Mouse (Mus musculus) CH12.LX (cell line): ENCODE results near the gene Dclk3. TPM values are rescaled to one million over a fixed set of nuclear protein-coding genes. Genes with fewer than 3 reads are reported as not detected.

Experiments used
- DNase-seq: peaks from one replicate; pipeline ENCODE4 v3.0.0-alpha.2; 2013; ENCODE audit errors: extremely low read depth
- H3K27ac ChIP-seq: 2 replicates; pipeline ENCODE4 v1.5.1; 2012; ENCODE audit warnings: low read depth, mild to moderate bottlenecking, control low read depth, moderate library complexity; ENCODE audit not compliant: insufficient read depth
- H3K27me3 ChIP-seq: replicated peaks from 2 replicates; pipeline ENCODE3; 2012; ENCODE audit warnings: inconsistent platforms
- H3K36me3 ChIP-seq, 2 experiments: replicated peaks in 1 of 2; 2 replicates each; pipeline versions ENCODE3 to v1.6.1; 2012; ENCODE audit warnings: inconsistent platforms in 1 of 2, low read length in 1 of 2, mild to moderate bottlenecking in 1 of 2, mixed read lengths in 1 of 2, moderate library complexity in 1 of 2; ENCODE audit not compliant: control insufficient read depth in 1 of 2, insufficient read depth in 1 of 2
- H3K4me1 ChIP-seq, 2 experiments: 2 replicates each; pipeline ENCODE4 v1.6.1; 2012; ENCODE audit warnings: inconsistent platforms in 1 of 2, moderate library complexity in 1 of 2; ENCODE audit not compliant: insufficient read depth in 2 of 2, control insufficient read depth in 1 of 2
- H3K4me2 ChIP-seq: 2 replicates; pipeline ENCODE4 v1.6.1; 2012; ENCODE audit warnings: low read depth, mild to moderate bottlenecking, control low read depth; ENCODE audit not compliant: poor library complexity, insufficient read depth, severe bottlenecking
- H3K4me3 ChIP-seq, 3 experiments: fragments of 150-350 bp in 1 of 3; sonication (generic) in 1 of 3; replicated peaks in 1 of 3; 2 replicates each; pipeline versions ENCODE3 to v1.5.1; 2011 to 2012; ENCODE audit warnings: low read depth in 2 of 3, low read length in 2 of 3, mild to moderate bottlenecking in 2 of 3, moderate library complexity in 2 of 3, control low read depth in 1 of 3, improper control_type of control experiment in 1 of 3, inconsistent platforms in 1 of 3, mixed read lengths in 1 of 3; ENCODE audit not compliant: poor library complexity in 1 of 3
- H3K79me2 ChIP-seq: replicated peaks from 2 replicates; pipeline ENCODE4 v1.6.1; 2012; ENCODE audit warnings: mild to moderate bottlenecking, moderate library complexity; ENCODE audit not compliant: control insufficient read depth, poor library complexity, insufficient read depth, severe bottlenecking; ENCODE audit errors: extremely low read depth
- H3K9ac ChIP-seq: 2 replicates; pipeline ENCODE4 v1.6.1; 2012; ENCODE audit warnings: low read depth, mild to moderate bottlenecking, control low read depth, moderate library complexity; ENCODE audit not compliant: insufficient read depth
- H3K9me3 ChIP-seq: replicated peaks from 2 replicates; pipeline ENCODE3; 2012; ENCODE audit warnings: low read length, inconsistent platforms, mixed read lengths
- CHD2 ChIP-seq: IDR thresholded peaks from 2 replicates; pipeline ENCODE4 v1.6.1; 2011; ENCODE audit warnings: low read length, improper control_type of control experiment
- CTCF ChIP-seq, 2 experiments: IDR thresholded peaks in 1 of 2; conservative IDR thresholded peaks in 1 of 2; 2 replicates each; pipeline ENCODE4 v1.5.1; 2011 to 2012; ENCODE audit warnings: low read depth in 2 of 2, low read length in 2 of 2, improper control_type of control experiment in 1 of 2, inconsistent platforms in 1 of 2, mild to moderate bottlenecking in 1 of 2, moderate library complexity in 1 of 2
- E2F4 ChIP-seq: IDR thresholded peaks from 2 replicates; pipeline ENCODE4 v1.6.1; 2011; ENCODE audit warnings: low read depth, low read length, improper control_type of control experiment; ENCODE audit not compliant: insufficient replicate concordance
- ELF1 ChIP-seq: IDR thresholded peaks from 2 replicates; pipeline ENCODE4 v1.6.1; 2014; ENCODE audit warnings: low read depth, mild to moderate bottlenecking, inconsistent platforms, low read length, improper control_type of control experiment
- GABPA ChIP-seq: IDR thresholded peaks from 2 replicates; pipeline ENCODE4 v1.6.1; 2012; ENCODE audit warnings: low read depth, low read length, improper control_type of control experiment, inconsistent platforms; ENCODE audit not compliant: insufficient replicate concordance
- HCFC1 ChIP-seq: IDR thresholded peaks from 2 replicates; pipeline ENCODE4 v1.6.1; 2012; ENCODE audit warnings: low read depth, mild to moderate bottlenecking, inconsistent platforms, low read length, improper control_type of control experiment
- MAFK ChIP-seq: IDR thresholded peaks from 2 replicates; pipeline ENCODE4 v1.6.1; 2011; ENCODE audit warnings: low read length, improper control_type of control experiment; ENCODE audit not compliant: insufficient replicate concordance
- MEF2A ChIP-seq: IDR thresholded peaks from 2 replicates; pipeline ENCODE4 v1.6.1; 2014; ENCODE audit warnings: low read depth, mild to moderate bottlenecking, inconsistent platforms, low read length, improper control_type of control experiment, borderline replicate concordance
- MXI1 ChIP-seq: IDR thresholded peaks from 2 replicates; pipeline ENCODE4 v1.6.1; 2011; ENCODE audit warnings: mild to moderate bottlenecking, low read depth, low read length, improper control_type of control experiment
- NELFE ChIP-seq: IDR thresholded peaks from 2 replicates; pipeline ENCODE4 v1.6.1; 2011; ENCODE audit warnings: low read depth, low read length, improper control_type of control experiment
- NRF1 ChIP-seq: IDR thresholded peaks from 2 replicates; pipeline ENCODE4 v1.6.1; 2014; ENCODE audit warnings: low read depth, mild to moderate bottlenecking, inconsistent platforms, low read length, improper control_type of control experiment, moderate library complexity
- POLR2A ChIP-seq: IDR thresholded peaks from 2 replicates; pipeline ENCODE4 v1.6.1; 2011; ENCODE audit warnings: low read depth, mild to moderate bottlenecking, improper control_type of control experiment, low read length
- POLR2AphosphoS2 ChIP-seq: IDR thresholded peaks from 2 replicates; pipeline ENCODE4 v1.6.1; 2011; ENCODE audit warnings: low read depth, low read length, improper control_type of control experiment
- SIN3A ChIP-seq: IDR thresholded peaks from 2 replicates; pipeline ENCODE4 v1.6.1; 2012; ENCODE audit warnings: low read length, improper control_type of control experiment, inconsistent platforms
- TCF12 ChIP-seq: IDR thresholded peaks from 2 replicates; pipeline ENCODE4 v1.6.1; 2014; ENCODE audit warnings: low read depth, mild to moderate bottlenecking, inconsistent platforms, low read length, improper control_type of control experiment
- UBTF ChIP-seq: IDR thresholded peaks from 2 replicates; pipeline ENCODE4 v1.6.1; 2012; ENCODE audit warnings: low read depth, mild to moderate bottlenecking, inconsistent platforms, low read length, improper control_type of control experiment, moderate library complexity
- USF2 ChIP-seq: conservative IDR thresholded peaks from 2 replicates; pipeline ENCODE4 v1.6.1; 2011; ENCODE audit warnings: low read depth, low read length, improper control_type of control experiment
- ZC3H11A ChIP-seq: IDR thresholded peaks from 2 replicates; pipeline ENCODE4 v1.6.1; 2012; ENCODE audit warnings: low read depth, mild to moderate bottlenecking, inconsistent platforms, low read length, improper control_type of control experiment
- ZMIZ1 ChIP-seq: IDR thresholded peaks from 2 replicates; pipeline ENCODE4 v1.6.1; 2012; ENCODE audit warnings: low read depth, mild to moderate bottlenecking, inconsistent platforms, low read length, improper control_type of control experiment
- dilution Hi-C: fragments of 300-500 bp; cut with MboI; formaldehyde crosslinking; loops from 2 replicates; pipeline ENCODE4 v1.14.3; 2020; ENCODE audit warnings: low sequenced_read_pairs; ENCODE audit not compliant: extremely low pct_unique_long_range_greater_than_20kb, extremely low pct_ligation_motif_present
- in situ Hi-C: fragments of 300-500 bp; cut with MboI; formaldehyde crosslinking; loops from 3 replicates; pipeline ENCODE4 v1.14.3; 2019; ENCODE audit warnings: low sequenced_read_pairs, low pct_ligation_motif_present, low pct_unique_long_range_greater_than_20kb, mixed read lengths
- polyA plus RNA-seq: library from polyadenylated mRNA; unstranded; fragments of >175 nt; gene quantifications from 2 replicates; pipeline ENCODE4 v1.2.1, GENCODE M21; 2012; ENCODE audit warnings: low read depth; ENCODE audit not compliant: insufficient read length
- total RNA-seq, 2 experiments: library from RNA; depleted of rRNA; stranded (reverse); fragments of 300-350 nt in 1 of 2; fragments of >200 nt in 1 of 2; gene quantifications; 2 replicates each; pipeline ENCODE4 v1.2.3; 2012 to 2014

Gene Dclk3
- total and polyA plus RNA-seq, 3 experiments = 0.17 to 1.1 (median 0.33) TPM

GRCm38 (mm10) chr9:111461415-111462103 lies 22.7 kb downstream of the Dclk3 start (continued):
- TF ChIP-seq GABPA (no peak), POLR2A (peak; percentile 35; the same call in 1 of the 2 replicates), NELFE (no peak), E2F4 (no peak)

- in situ Hi-C loops = loop anchor here (10.0 kb wide), 1 partner anchor 191 kb away; the partner anchor contains the start of genes Epm2aip1 and Mlh1
These were observed 26.8 kb downstream of the Dclk3 start for GRCm38 (mm10) chr9:111465666-111466065.

GRCm38 (mm10) chr9:111473686-111474457 lies 35.0 kb downstream of the Dclk3 start:
- Histone ChIP-seq H3K9ac (no peak overlapping the region), H3K4me2 (no peak overlapping the region), H3K79me2 (no peaks in the 10 kb centered on the region), H3K4me3 (no peak overlapping the region), H3K9me3 (no peaks in the 10 kb centered on the region), H3K36me3 (no peaks in the 10 kb centered on the region), H3K4me1 (no peaks in the 10 kb centered on the region), H3K27ac (no peak overlapping the region), H3K27me3 (no peaks in the 10 kb centered on the region)
- dilution Hi-C loops (no loop called here), in situ Hi-C loops (loop anchor here (10.0 kb wide), 1 partner anchor 49 kb away; no protein-coding TSS in a partner anchor)
- TF ChIP-seq HCFC1 (no peak), MXI1 (no peak), CTCF (conservative IDR thresholded peaks at IDR 0.05 in 1 of 2, IDR thresholded peaks at IDR 0.05 in 1 of 2; ENCODE audit: low read depth in 2 of 2, low read length in 2 of 2) (no peak), SIN3A (no peak), POLR2AphosphoS2 (no peak)
- DNase-seq = no peak

More at GRCm38 (mm10) chr9:111465666-111466065, 26.8 kb downstream of the Dclk3 start:
- no peak for DNase-seq
- no peaks in the 10 kb centered on the region for H3K9me3 ChIP-seq
- H3K9ac ChIP-seq = no peak overlapping the region
- H3K4me1 ChIP-seq = peaks cover 18 to 42% of the 10 kb centered on the region in 2 experiments
- dilution Hi-C loops = no loop called here
- H3K4me2 ChIP-seq = no peak overlapping the region
- no peaks in the 10 kb centered on the region for H3K79me2 ChIP-seq
- H3K4me3 ChIP-seq = no peak overlapping the region
- no peaks in the 10 kb centered on the region for H3K27me3 ChIP-seq
- H3K27ac ChIP-seq = no peak overlapping the region
- H3K36me3 ChIP-seq = no peaks in the 10 kb centered on the region
- no peak for TF ChIP-seq ZC3H11A
- TF ChIP-seq MEF2A = no peak
- TF ChIP-seq GABPA = no peak
- TF ChIP-seq ELF1 = no peak
- TF ChIP-seq TCF12 = no peak
- no peak for TF ChIP-seq MAFK
- TF ChIP-seq NRF1 = no peak
- TF ChIP-seq SIN3A = no peak
- no peak for TF ChIP-seq POLR2AphosphoS2
- no peak for TF ChIP-seq CHD2
- TF ChIP-seq UBTF = no peak
- no peak for TF ChIP-seq ZMIZ1
- TF ChIP-seq USF2 = no peak
- TF ChIP-seq, all 38 proteins: peak for 0
